Mouse (Mus musculus) gastrocnemius, postnatal 14 days (tissue): ENCODE measurements at regions not wholly inside any gene's neighbourhood (a gene's known extent, or its start where the extent isn't known, plus 50 kb on each side); places are given as distances from the start of the nearest gene placed in this dataset.
"Not testable (repeated sequence)": the region's sequence is repeated elsewhere in the genome, so short reads cannot be mapped to it uniquely, and the experiment has no call there.

Experiments used
- DNase-seq: peaks from one replicate; pipeline ENCODE4 v3.0.0; 2021; ENCODE audit warnings: mixed read lengths
- intact Hi-C: fragments of 180-260 bp; cut with DNase I; formaldehyde crosslinking; loops from one replicate; pipeline ENCODE4 v1.15.1; 2025; ENCODE audit warnings: low total_unique reads

- intact Hi-C loops, result no loop called here
- DNase-seq, result no peak
Measured at GRCm38 (mm10) chr5:18502831-18503230, 142.7 kb upstream of the Gnai1 start.

- DNase-seq, result no peak
- intact Hi-C loops, result no loop called here
Measured at GRCm38 (mm10) chr5:18494305-18494704, 134.2 kb upstream of the Gnai1 start.

GRCm38 (mm10) chr5:18489709-18490108 lies 129.6 kb upstream of the Gnai1 start:
- intact Hi-C loops, result no loop called here
- no peak for DNase-seq

GRCm38 (mm10) chr5:18487076-18487772 lies 127.1 kb upstream of the Gnai1 start:
- DNase-seq, result no peak
- intact Hi-C loops, result no loop called here

- intact Hi-C loops, result no loop called here
- DNase-seq, result no peak
Measured at GRCm38 (mm10) chr5:18484376-18484775, 124.2 kb upstream of the Gnai1 start.

DNA sequence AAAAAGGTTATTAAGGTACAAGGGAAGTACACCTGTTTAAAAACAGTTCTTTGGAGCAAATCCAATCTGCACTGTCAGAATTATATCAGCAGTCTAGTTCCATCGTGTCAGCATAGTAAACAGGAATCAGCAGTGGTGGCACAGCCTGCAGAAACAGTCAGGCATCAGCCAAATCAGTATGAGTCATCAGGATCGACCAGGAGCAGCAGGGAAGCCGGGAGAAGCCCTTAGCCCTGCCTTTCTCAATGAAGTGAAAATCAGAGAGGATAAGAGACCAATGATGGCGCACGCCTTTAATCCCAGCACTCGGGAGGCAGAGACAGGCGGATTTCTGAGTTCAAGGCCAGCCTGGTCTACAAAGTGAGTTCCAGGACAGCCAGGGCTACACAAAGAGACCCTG lies 118.3 kb upstream of the Gnai1 start:
- intact Hi-C loops, result no loop called here
- no peak for DNase-seq

- DNase-seq, result no peak
- intact Hi-C loops, result no loop called here
Measured at GRCm38 (mm10) chr5:18477372-18478017, 117.3 kb upstream of the Gnai1 start.

- no peak for DNase-seq
- intact Hi-C loops, result no loop called here
Measured at GRCm38 (mm10) chr5:18472114-18472513, 112.0 kb upstream of the Gnai1 start.

- no peak for DNase-seq
- intact Hi-C loops, result no loop called here
Measured at GRCm38 (mm10) chr5:18457771-18458170, 97.6 kb upstream of the Gnai1 start.

GRCm38 (mm10) chr5:18456196-18456595 lies 96.0 kb upstream of the Gnai1 start:
- DNase-seq, result no peak
- intact Hi-C loops, result no loop called here

DNA sequence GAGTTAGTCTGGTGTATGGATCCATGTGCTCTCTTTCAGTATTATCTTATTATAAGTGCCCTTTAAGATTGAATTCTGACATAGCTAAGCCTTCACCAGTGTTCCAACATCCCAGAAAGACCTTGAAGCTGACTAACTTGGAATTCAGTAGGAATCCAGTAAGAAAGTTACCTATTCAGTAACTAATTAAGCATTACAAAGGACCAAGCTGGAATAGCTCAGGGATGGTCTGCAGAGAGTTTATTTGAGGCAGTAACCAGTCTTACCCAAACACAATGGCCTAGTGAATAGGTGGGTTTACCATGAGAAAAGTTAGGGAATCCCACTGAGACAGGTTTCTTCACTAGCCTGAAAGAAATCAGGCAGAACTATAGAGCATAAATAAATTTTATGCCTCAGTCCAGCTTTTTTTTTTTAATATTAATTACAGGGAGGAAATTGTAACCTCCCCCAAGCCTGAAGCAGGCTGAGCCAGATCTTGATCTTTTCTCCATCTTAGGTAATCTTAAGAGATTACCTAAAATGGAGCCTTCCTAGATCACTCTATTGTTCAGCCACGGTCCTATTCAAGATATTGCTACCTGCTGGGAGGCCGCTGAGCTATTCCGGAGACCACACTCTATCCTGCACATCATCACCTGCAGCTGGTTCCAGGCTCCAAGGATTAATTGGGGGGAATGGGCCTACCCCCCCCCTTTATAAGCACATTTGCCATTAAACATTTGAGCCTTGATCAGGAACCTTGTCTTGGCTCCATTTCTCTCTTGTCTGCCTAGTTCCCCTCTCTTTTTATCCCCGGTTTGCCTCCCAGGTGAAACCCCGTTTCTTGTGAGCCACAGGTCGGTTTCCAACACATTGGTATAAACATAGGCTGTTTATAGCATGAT lies 93.0 kb upstream of the Gnai1 start:
- intact Hi-C loops, DNase-seq: not testable (repeated sequence)

DNA sequence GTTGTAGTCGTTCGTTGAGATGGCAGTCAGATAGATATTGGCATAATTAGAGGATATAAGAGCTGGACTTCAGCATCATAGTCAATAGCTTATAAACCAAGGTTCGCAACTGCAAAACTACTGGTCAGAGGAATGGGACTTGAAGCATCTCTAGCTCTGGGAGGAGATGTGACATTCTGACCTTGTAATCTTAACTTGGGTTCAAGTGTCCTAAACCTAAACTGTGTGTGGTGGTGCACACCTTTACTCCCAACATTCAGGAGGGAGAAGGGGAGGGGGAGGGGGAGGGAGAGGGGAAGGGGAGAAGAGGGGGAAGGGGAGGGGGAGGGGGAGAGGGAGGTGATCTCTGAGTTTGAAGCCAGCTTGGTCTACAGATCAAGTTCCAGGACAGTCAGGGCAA lies 89.1 kb upstream of the Gnai1 start:
- no peak for DNase-seq
- intact Hi-C loops, result no loop called here

DNA sequence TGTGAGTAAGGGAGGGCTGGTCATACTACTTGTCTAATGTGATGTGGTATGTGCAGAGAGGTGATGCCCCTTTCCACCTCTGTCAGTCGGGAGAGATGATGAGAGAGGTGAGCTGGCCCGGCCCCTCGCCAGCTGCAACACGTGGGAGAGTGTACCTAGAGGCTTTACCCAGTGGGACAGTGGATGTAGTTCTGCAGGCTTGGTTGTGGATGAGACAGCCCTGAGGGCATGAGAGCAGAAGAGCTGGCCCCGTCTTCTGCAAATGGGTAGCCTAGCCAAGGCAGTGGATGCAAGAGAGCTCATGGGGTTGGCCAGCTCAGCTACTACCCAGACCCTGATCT lies 88.1 kb upstream of the Gnai1 start:
- intact Hi-C loops, result no loop called here
- no peak for DNase-seq

GRCm38 (mm10) chr5:18447665-18448329 lies 87.6 kb upstream of the Gnai1 start:
- no peak for DNase-seq
- intact Hi-C loops, result no loop called here

- intact Hi-C loops, result no loop called here
- DNase-seq, result peak; percentile 17
Measured at GRCm38 (mm10) chr5:18445969-18446368, 85.8 kb upstream of the Gnai1 start.

GRCm38 (mm10) chr5:18439986-18440385 lies 79.8 kb upstream of the Gnai1 start:
- intact Hi-C loops, result loop anchor here (5.0 kb wide), 1 partner anchor 353 kb away; no protein-coding TSS in a partner anchor
- no peak for DNase-seq

GRCm38 (mm10) chr5:18439281-18439680 lies 79.1 kb upstream of the Gnai1 start:
- intact Hi-C loops, result no loop called here
- DNase-seq, result no peak

- intact Hi-C loops, result no loop called here
Measured at GRCm38 (mm10) chr5:18436099-18436748, 76.1 kb upstream of the Gnai1 start.

DNA sequence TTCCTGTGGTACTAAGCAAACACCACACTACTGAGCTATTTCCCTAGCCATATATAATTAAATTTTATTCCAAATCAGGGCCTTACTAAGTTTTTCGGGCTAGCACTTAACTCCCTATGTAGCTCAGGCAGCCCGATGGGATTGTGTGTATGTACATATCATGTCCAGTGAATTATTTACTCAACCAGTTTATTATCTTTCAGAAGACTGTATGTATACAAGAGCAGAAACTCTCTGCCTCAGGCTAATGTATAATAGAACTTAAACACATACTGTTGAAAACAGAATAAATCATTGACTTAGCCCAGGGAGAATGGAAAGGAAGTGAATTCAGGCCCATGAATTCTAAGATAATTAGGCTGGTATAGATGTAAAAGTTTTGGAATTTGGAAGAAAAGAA lies 74.1 kb upstream of the Gnai1 start:
- intact Hi-C loops, result no loop called here
- no peak for DNase-seq

More at GRCm38 (mm10) chr5:18436099-18436748, 76.1 kb upstream of the Gnai1 start:
- no peak for DNase-seq

DNA sequence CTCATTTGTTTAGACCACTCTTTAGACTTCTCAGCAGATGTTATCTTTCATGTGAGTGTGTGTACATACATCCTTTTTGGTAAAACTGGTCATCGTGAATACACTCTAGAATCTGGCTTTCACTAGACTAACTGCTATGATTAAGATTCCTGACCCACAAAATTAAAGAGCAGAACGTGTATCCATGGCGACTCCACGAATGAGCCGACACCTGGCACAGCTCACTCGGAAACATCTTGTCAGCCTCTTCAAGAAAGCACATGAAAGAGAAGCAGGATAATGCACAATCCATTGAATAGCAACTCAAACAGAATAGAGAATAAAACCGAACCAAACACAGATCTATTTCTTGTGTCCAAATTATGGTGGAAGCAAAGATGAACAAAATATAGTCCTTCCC lies 73.1 kb upstream of the Gnai1 start:
- no peak for DNase-seq
- intact Hi-C loops, result no loop called here
